Mouse (Mus musculus): ENCODE measurements around the gene Smad1. TPM values are rescaled to one million over a fixed set of nuclear protein-coding genes. Genes with fewer than 3 reads are reported as not detected.

Gene Smad1
- polyA plus RNA-seq, 1 experiment from 2014 or later = 62.9 TPM

DNA sequence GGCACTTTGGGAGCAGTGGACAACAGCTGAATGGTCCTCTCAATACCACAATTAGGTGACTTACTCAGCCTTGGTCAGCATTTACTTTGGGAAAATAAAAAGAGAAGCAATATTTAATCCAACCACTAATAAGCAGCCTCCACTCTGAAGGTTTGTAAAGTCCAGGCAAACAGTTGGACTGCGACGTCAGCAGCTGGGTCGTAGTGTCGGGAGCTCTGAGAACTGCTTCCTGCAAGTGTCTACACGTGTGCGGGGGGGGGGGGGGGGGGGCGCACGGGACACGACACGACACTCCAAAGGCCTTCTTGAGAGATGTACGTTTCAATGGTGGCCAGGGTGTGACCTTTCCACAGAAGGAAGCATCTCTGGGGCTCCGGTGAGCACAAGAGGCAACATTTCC lies 32.0 kb downstream of the Smad1 start:
- H3K36me3 ChIP-seq = peaks cover 18% of the 10 kb centered on the region

DNA sequence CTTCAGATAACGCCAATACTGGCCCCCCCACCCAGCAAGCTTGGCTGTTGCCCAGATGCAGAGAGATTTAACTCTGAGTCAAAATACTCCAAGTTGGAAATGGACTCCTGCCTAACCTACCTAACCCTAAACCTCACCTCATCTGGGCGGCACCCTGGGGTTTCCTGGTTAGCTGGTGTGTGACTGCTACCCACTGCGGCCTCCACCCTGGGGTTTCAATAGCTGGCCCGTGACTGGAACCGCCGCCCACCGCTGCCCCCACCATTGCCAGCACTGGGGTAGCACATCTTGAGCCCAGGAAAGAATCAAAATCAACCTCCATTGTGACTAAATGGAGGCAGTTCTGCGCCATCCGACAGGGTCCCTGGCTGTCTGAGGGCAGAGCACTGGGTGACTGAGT lies 33.1 kb downstream of the Smad1 start:
- Histone ChIP-seq H3K4me3 (no peak overlapping the region), H3K9me3 (no peaks in the 10 kb centered on the region), H3K4me2 (no peak overlapping the region), H3K36me3 (peaks cover 11% of the 10 kb centered on the region), H3K9ac (no peak overlapping the region), H3K27me3 (no peaks in the 10 kb centered on the region), H3K27ac (replicated peaks) (no peak overlapping the region), H3K4me1 (replicated peaks) (peaks cover 3% of the 10 kb centered on the region)
- no peak for ATAC-seq (ENCODE audit: low FRiP score, low read depth)
- 89% methylated on average over 9 of the region's 9 CpGs for WGBS

More for the DNA sequence above, 32.0 kb downstream of the Smad1 start:
- 89% methylated on average over 11 of the region's 12 CpGs for WGBS
- ATAC-seq (ENCODE audit: low FRiP score, low read depth) = no peak
- Histone ChIP-seq H3K4me3 (no peak overlapping the region), H3K9ac (no peak overlapping the region), H3K27me3 (no peaks in the 10 kb centered on the region), H3K9me3 (no peaks in the 10 kb centered on the region), H3K4me2 (no peak overlapping the region), H3K4me1 (replicated peaks) (no peaks in the 10 kb centered on the region; the same call in none of the 2 replicates), H3K27ac (replicated peaks) (no peak overlapping the region)

DNA sequence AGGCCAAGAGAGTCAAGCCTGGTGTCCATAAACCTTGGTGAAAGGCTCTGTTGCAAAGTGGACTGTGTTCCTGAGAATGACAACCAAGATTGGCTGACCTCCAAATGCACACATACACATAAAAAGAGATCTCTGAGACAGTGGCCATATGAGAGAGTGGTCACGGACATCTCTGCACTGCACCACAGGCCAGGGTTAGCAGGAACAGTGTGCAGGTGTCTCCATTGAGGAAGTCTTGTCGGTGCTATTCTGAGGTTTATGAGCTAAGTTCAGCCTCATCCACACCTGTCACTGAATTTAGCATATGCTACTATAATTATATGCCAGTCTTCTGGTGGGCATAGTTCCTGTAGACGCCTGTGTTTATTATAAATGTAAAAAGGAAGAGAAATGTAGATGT lies 33.6 kb downstream of the Smad1 start:
- ATAC-seq (ENCODE audit: low FRiP score, low read depth) = no peak
- Histone ChIP-seq H3K4me3 (no peak overlapping the region), H3K9ac (no peak overlapping the region), H3K9me3 (no peaks in the 10 kb centered on the region), H3K27me3 (no peaks in the 10 kb centered on the region), H3K4me2 (no peak overlapping the region), H3K4me1 (replicated peaks) (peaks cover 7% of the 10 kb centered on the region), H3K27ac (replicated peaks) (no peak overlapping the region), H3K36me3 (peaks cover 6% of the 10 kb centered on the region)
- 82% methylated on average over 3 of the region's 3 CpGs for WGBS

DNA sequence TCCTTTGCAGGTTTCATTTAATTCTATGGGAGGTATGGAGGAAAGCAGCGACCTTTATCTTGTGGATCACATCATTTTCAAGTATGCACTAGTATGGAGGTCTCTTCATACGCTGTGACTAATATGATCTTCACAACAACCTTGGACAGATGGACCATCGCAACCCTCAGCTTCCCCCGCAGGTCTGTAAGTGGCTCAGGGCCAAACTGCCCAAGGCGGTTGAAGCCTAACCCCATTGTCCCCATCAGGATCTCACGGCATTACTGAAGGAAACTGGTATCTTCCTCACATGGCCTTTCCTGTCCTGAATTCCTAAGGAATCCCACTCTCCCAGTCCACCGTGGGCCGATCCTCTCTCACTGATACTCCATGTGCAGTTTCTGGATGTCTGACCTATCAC lies 34.5 kb downstream of the Smad1 start:
- H3K9ac ChIP-seq = no peak overlapping the region
- H3K4me3 ChIP-seq = no peak overlapping the region
- no peak overlapping the region for H3K4me2 ChIP-seq
- WGBS = 89% methylated on average over 8 of the region's 8 CpGs
- H3K36me3 ChIP-seq = no peaks in the 10 kb centered on the region; the same call in 1 of the 2 replicates
- peaks cover 12% of the 10 kb centered on the region for H3K4me1 ChIP-seq (replicated peaks)
- H3K27me3 ChIP-seq = no peaks in the 10 kb centered on the region
- H3K27ac ChIP-seq (replicated peaks) = no peak overlapping the region
- no peak for ATAC-seq (ENCODE audit: low FRiP score, low read depth)
- H3K9me3 ChIP-seq = no peaks in the 10 kb centered on the region

- no peak overlapping the region for H3K9ac ChIP-seq
- H3K27me3 ChIP-seq = no peaks in the 10 kb centered on the region
- WGBS = 86% methylated on average over 2 of the region's 2 CpGs
- peaks cover 12% of the 10 kb centered on the region for H3K4me1 ChIP-seq (replicated peaks)
- no peak overlapping the region for H3K4me3 ChIP-seq
- H3K9me3 ChIP-seq = no peaks in the 10 kb centered on the region
- no peak for ATAC-seq (ENCODE audit: low FRiP score, low read depth)
- no peak overlapping the region for H3K27ac ChIP-seq (replicated peaks)
- H3K4me2 ChIP-seq = no peak overlapping the region
- H3K36me3 ChIP-seq = no peaks in the 10 kb centered on the region
Measured at GRCm38 (mm10) chr8:79362430-79362829, 36.9 kb downstream of the Smad1 start.

DNA sequence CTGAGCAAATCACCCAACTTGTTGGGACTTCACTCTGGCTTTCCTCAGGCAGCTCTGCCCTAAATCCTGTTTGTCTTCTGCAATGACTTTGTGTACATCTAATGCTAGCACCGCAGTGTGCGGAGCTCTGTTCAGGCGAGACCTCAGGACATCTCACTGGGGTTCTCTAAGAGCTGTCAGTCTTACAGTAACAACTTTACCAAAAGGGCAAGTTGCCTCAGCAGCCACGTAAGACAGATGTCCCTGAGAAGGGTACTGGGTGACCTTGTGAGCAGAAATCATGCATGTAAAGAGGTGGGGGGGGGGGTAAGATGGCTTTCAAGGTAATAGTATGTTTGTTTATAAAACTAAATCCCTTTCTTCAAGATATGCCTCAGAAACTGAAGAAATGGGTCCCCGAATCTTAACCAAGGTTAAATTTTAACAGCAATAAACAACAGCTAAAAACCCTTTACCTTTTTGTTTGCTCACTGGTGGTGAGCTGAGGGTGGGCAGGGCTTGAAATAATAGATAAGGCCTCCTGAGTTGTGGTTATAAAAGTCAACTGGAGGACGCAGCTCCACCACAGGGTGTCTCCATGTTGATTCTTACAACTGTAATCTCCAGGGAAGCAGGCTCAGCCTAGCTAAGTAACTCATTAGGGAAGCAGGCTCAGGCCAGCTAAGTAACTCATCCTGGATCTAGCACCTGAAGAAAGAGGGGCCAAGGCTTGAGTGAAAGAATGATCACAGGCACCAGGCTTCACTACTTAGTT lies 38.4 kb downstream of the Smad1 start:
- ATAC-seq (ENCODE audit: low FRiP score, low read depth) = no peak
- peak overlapping the region; percentile 56 for H3K27ac ChIP-seq (replicated peaks)
- no peaks in the 10 kb centered on the region for H3K9me3 ChIP-seq
- H3K4me2 ChIP-seq = no peak overlapping the region
- H3K4me3 ChIP-seq = no peak overlapping the region
- no peak overlapping the region for H3K9ac ChIP-seq
- H3K27me3 ChIP-seq = no peaks in the 10 kb centered on the region
- no peaks in the 10 kb centered on the region for H3K36me3 ChIP-seq
- H3K4me1 ChIP-seq (replicated peaks) = peaks cover 14% of the 10 kb centered on the region
- WGBS = 56% methylated on average over 6 of the region's 6 CpGs

- ATAC-seq (ENCODE audit: low FRiP score, low read depth) = no peak
Measured at GRCm38 (mm10) chr8:79360302-79360701, 39.0 kb downstream of the Smad1 start.

DNA sequence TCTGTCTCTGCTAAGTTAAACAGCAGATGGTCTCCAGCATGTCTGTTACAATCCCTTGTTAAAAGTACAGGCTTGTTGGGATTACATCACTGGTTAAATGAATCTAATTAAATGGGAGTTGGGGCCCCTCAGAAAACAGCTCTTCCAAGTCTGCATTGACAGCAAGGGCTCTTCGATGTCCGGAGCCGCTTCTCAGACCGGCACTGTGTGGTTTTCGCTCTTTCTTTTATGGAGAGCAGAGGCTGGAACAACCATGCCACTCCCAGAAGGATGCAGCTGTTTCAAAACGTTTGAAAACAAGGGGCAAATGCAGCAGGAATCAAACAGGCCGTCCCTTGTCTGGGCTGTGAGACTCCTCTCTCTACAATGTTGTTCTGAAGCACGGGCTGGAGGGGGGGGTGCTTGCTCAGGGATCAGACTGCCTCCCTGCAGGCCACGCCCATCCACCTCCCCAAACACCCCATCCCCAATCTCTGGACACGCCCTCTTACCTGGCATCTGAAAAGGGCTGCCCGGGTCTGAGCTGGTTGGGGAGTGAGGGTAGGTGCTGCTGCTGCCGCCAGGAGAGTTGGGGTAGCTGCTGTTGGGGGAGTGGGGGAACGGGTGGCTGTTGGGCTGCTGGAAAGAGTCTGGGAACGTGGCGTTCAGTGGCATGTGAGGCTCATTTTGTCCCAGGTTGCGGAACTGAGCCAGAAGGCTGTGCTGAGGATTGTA lies 43.4 kb downstream of the Smad1 start:
- H3K27me3 ChIP-seq = no peaks in the 10 kb centered on the region
- H3K9me3 ChIP-seq = no peaks in the 10 kb centered on the region
- no peak overlapping the region for H3K4me2 ChIP-seq
- H3K27ac ChIP-seq (replicated peaks) = no peak overlapping the region
- peaks cover 13% of the 10 kb centered on the region; the same call in 1 of the 2 replicates for H3K36me3 ChIP-seq
- peaks cover 15% of the 10 kb centered on the region for H3K4me1 ChIP-seq (replicated peaks)
- H3K4me3 ChIP-seq = no peak overlapping the region
- peak; percentile 36; the same call in 1 of the 2 replicates for ATAC-seq (ENCODE audit: low FRiP score, low read depth)
- 40% methylated on average over 16 of the region's 16 CpGs for WGBS
- no peak overlapping the region for H3K9ac ChIP-seq

More at GRCm38 (mm10) chr8:79360302-79360701, 39.0 kb downstream of the Smad1 start:
- no peak overlapping the region for H3K4me3 ChIP-seq
- H3K27me3 ChIP-seq = no peaks in the 10 kb centered on the region
- H3K4me1 ChIP-seq (replicated peaks) = peaks cover 18% of the 10 kb centered on the region
- WGBS = 24% methylated on average over 9 of the region's 9 CpGs
- no peak overlapping the region for H3K4me2 ChIP-seq
- H3K9ac ChIP-seq = no peak overlapping the region
- H3K36me3 ChIP-seq = no peaks in the 10 kb centered on the region
- H3K9me3 ChIP-seq = no peaks in the 10 kb centered on the region
- H3K27ac ChIP-seq (replicated peaks) = peak overlapping the region; percentile 56

- WGBS = 87% methylated on average over 7 of the region's 7 CpGs
- Histone ChIP-seq H3K4me1 (replicated peaks) (peaks cover 23% of the 10 kb centered on the region), H3K27ac (replicated peaks) (no peak overlapping the region), H3K9me3 (no peaks in the 10 kb centered on the region), H3K4me2 (no peak overlapping the region), H3K9ac (no peak overlapping the region), H3K36me3 (peaks cover 13% of the 10 kb centered on the region; the same call in 1 of the 2 replicates), H3K4me3 (no peak overlapping the region), H3K27me3 (no peaks in the 10 kb centered on the region)
- no peak for ATAC-seq (ENCODE audit: low FRiP score, low read depth)
Measured at GRCm38 (mm10) chr8:79354009-79354408, 45.3 kb downstream of the Smad1 start.

DNA sequence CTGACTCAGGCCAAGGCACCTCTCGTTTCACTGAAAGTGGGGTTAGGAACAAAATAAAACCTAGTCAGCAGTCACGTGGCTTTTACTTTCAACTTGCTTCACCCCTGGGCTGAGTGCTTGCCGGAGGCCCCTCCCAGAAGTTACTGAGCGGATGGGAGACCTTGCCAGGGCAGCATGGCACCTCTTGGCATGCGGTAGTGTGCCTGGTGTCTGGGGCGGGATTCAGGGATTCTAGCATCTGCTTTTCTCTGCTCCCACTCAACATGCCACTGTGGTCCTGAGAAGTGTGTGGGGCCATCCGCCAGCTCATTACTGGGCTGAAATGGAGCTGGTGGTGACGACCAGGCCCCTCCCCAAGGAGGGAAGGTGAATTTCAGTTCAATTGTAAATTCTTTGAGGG lies 47.4 kb downstream of the Smad1 start:
- WGBS = 66% methylated on average over 8 of the region's 8 CpGs
- Histone ChIP-seq H3K9me3 (no peaks in the 10 kb centered on the region), H3K27ac (replicated peaks) (no peak overlapping the region), H3K4me2 (no peak overlapping the region), H3K27me3 (no peaks in the 10 kb centered on the region), H3K4me1 (replicated peaks) (peaks cover 29% of the 10 kb centered on the region), H3K4me3 (no peak overlapping the region), H3K9ac (no peak overlapping the region), H3K36me3 (peaks cover 13% of the 10 kb centered on the region; the same call in 1 of the 2 replicates)
- no peak for ATAC-seq (ENCODE audit: low FRiP score, low read depth)

- peaks cover 13% of the 10 kb centered on the region; the same call in 1 of the 2 replicates for H3K36me3 ChIP-seq
- H3K4me2 ChIP-seq = 0 out of 2 replicates have a peak overlapping the region, but pooled peaks have one; percentile 2
- ATAC-seq (ENCODE audit: low FRiP score, low read depth) = no peak
- no peak overlapping the region for H3K4me3 ChIP-seq
- H3K4me1 ChIP-seq (replicated peaks) = peaks cover 25% of the 10 kb centered on the region
- 61% methylated on average over 3 of the region's 3 CpGs for WGBS
- peak overlapping the region; percentile 72 for H3K27ac ChIP-seq (replicated peaks)
- no peaks in the 10 kb centered on the region for H3K27me3 ChIP-seq
- H3K9me3 ChIP-seq = no peaks in the 10 kb centered on the region
- H3K9ac ChIP-seq = no peak overlapping the region
Measured at GRCm38 (mm10) chr8:79350805-79351204, 48.5 kb downstream of the Smad1 start.

GRCm38 (mm10) chr8:79350094-79350593 lies 49.2 kb downstream of the Smad1 start:
- H3K36me3 ChIP-seq = peaks cover 13% of the 10 kb centered on the region
- H3K9ac ChIP-seq = no peak overlapping the region
- H3K4me2 ChIP-seq = 0 out of 2 replicates have a peak overlapping the region, but pooled peaks have one; percentile 2
- 45% methylated on average over 6 of the region's 6 CpGs for WGBS
- H3K4me1 ChIP-seq (replicated peaks) = peaks cover 22% of the 10 kb centered on the region
- ATAC-seq (ENCODE audit: low FRiP score, low read depth) = peak; percentile 63
- H3K27ac ChIP-seq (replicated peaks) = peak overlapping the region; percentile 72
- no peaks in the 10 kb centered on the region for H3K9me3 ChIP-seq
- no peak overlapping the region for H3K4me3 ChIP-seq
- H3K27me3 ChIP-seq = no peaks in the 10 kb centered on the region

Data from hindbrain, embryonic 15.5 days (tissue).